Mouse (Mus musculus) embryo, embryonic 10 days (tissue): ENCODE data around the gene Trp73.

Experiments
- DNase-seq: peaks from one replicate; pipeline ENCODE4 v3.0.0-alpha.2; 2015; ENCODE audit warnings: low spot score

The Trp73 gene

DNA sequence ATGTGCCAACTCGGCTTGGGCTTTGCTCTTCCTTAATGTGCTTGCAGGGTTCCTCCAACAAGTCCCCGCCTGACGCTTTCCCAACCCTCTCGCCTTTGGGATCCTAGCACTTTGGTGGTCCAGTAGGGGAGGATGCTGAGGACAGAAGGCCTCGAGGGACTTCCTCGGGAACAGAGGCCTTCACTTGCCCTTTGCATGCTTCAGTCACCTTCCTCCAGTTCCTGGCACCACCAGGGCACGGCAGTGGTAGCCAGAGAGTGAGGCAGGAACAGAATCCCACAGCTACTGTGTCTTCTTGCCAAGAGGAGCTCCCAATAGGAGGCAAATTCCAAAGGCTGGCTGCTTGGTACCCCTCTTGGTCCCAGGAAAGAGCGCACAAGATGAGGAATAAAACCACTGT lies 36.6 kb downstream of the Trp73 start:
- no peak for DNase-seq

DNA sequence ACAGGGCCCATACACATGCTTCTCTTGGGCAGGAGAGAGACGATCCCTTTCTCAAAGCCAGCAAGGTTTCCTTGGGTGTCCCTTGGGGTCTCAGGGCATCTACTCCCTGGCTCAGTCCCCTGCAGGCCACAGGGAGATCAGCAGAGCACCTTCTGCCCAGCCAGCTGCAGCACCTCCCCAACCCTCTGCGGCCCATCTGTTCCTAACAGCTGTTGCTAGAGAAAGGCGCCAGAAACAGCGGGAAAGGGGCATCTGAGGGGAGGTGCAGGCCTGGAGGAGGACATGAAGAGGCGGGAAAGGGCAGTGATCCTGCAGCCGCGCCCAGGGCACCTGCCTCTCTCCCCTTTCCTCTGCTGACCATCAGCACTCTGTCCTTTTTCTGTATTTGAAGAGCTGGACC lies 40.6 kb downstream of the Trp73 start:
- DNase-seq, result peak; percentile 7

DNA sequence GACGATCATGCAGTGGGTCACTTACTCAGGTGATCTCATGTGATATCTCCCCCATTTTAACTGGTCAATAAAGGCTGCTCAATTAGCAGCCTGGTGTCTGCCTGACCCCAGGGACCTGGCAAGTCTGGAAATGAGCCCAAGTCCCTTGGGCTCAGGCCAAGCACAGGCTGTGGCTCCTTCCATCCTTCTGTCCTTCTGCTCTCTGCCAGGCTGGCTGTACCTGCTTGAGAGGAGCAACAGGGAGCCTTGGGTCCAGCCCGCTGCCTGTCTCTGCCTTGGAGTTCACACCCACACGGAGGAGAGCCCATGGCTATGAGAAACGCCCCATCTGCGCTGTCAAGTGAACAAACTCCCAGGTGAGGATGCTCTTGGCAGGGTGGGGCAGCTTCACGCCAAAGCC lies 43.9 kb downstream of the Trp73 start:
- DNase-seq, result no peak

DNA sequence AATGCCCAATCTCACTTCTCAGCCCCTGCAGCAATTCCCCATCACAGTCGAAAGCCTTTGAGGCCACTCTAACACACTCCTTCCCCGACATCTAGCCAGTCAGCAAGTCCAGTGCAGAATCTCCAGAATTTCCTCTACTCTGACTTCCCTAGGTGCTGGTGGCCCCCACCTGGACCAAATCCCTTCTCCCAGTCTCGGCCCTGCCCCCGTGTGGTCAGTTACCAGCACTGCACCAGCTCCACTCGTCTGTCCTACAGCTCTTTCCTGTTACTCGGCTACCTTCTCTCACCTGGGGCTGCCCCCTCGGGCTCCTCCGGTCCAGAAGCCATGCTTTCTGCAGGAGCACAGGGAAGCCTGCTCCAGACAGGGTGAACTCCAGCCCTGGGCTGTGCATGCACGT lies 46.8 kb downstream of the Trp73 start:
- DNase-seq, result peak; percentile 46

DNA sequence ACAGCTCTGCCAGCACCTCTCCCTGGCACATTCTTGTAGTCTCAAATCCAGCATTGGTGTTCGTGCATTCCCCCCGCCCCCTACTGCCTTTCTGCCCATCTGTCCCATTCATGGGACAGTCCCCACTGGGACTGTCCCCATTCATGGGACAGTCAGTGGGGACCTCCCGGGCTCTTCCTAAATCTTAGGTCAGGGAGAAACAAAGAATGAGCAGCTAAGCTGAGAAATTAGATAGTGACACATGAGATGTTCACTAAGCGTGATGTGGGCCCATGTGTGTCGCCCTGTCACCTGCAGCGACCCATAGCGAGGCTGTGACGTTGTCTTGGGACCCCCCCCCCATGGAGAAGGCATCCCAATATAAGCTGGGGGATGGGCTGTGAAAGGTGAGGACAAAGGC lies 48.7 kb downstream of the Trp73 start:
- DNase-seq, result no peak

DNA sequence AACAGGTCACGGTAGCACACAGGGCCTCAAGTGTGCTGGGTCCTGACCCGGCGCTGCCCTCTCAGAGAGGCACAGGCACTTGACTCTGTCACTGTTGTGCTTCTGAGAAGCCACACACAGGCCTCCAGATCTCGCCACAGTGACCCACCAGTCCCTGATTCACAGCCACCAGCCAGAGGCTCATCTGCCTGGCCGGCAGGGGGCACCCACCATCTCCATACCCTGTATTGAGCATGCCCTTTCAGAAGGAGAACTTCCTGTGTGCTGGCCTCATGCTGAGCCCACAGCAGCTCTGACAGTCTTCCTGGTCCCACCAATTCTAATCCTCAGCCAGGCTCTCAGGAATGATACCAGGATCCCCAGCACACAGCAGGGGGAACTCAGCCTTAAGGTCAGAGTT lies 50.8 kb downstream of the Trp73 start:
- no peak for DNase-seq

DNA sequence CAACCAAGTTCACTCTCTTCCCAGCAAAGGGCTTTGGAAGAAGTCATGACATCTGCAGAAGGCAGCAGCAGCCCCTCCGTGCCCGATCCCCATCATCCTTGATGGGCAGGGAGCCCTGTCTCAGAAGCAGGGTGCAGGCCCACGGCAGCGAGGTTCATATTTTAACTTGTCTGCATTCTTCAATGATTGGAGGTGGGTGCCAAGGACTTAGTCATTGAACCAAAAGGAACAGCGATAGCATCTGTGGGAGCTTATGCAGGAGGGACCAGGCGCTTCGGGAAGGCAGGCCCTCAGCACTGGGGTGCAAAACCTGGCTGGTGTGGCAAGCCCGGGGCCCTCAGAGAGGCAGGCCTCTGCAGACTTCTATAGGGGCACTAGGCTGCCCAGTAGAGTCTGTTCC lies 53.6 kb downstream of the Trp73 start:
- DNase-seq, result no peak

DNA sequence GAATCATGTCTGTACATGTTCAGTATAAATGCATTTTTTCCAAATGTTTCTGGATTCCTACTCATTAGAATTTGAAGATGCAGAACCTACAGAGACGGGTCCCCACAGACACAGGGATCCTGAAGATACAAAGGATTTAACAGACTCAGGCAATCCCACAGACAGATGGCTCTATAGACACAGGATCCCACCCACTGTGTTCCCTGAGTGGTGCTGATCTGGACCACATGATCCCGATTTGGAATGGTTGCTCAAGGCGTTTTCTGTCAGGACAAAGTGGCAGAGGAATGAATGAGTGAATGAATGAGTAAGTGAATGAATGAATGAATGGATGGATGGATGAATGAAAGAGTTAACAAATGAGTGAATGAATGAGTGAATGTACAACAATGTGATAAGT lies 54.2 kb downstream of the Trp73 start:
- DNase-seq, result no peak

DNA sequence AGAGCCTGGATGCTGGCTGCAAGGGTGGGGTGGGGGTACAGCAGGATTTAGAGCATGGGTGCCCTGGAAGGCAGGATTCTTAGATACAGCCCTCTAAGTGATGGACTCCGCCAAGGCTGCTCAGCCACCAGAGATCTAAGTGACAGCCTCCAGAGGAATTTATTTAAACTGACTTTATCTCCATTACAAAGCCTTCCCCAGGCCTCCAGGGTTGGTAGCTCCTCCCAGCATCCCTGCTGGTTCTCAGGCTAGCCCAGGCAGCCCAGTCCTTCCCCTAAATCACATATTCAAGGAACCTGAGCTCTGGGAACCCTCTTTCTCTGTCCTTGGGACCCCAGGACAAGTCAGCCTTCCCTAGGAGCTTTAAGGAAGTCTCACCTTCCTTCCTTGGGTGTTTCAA lies 58.0 kb downstream of the Trp73 start:
- no peak for DNase-seq

DNA sequence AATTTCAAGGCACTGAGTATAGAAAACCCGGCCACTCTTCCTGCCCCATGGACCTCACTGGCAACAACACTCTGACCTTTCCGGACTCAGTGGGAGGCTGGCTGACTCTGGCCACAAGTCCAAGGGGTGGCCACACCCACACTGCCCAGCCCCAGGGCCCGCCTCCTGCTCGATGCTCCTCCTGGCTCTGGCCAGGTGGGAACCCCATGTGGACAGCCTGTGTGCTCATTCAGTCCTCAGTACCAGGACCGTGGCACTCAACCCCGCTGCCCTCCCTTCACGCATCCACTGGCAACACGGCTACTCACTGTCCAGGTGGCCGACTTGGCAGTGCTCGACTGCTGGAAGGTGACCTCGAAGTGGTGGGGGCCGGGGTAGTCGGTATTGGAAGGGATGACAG lies 59.0 kb downstream of the Trp73 start:
- DNase-seq, result peak; percentile 24

DNA sequence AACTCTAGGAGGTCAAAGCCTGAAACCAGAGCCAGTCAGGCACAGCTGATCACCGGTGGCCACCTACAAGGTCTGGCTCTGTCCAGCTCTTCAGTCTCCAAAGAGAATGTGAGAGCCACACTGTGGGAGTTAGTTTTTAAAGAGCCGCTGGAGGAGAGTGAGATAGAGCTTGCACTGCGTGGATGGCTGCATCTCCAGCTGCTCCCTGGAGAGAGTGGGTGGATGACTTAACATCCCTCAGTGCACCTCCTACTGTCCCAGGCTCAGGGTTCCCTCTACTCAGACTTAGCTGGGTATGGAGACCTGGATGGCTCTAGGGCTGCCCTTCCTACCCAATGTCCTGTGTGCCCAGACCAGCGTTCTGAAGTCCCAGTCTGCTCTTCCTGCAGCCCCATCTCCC lies 59.8 kb downstream of the Trp73 start:
- DNase-seq, result no peak

DNA sequence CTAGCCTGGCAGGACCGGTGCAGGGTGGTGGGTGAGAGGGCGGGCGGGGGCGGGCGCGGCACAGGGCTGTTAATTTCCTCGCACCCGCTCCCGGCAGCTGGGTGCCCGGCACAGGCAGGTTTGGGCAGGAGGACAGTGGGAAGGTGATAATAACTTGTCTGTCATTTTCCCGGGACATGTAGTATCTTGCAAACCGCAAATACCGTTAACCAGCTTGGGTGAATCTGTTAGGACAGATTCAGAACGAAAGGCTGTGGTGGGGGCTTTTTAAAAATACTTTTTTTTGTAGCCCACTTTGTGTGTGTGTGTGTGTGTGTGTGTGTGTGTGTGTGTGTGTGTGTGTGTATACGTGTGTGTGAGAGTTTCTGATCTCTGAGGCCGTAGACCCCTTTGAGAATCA lies 68.1 kb downstream of the Trp73 start:
- DNase-seq, result no peak

DNA sequence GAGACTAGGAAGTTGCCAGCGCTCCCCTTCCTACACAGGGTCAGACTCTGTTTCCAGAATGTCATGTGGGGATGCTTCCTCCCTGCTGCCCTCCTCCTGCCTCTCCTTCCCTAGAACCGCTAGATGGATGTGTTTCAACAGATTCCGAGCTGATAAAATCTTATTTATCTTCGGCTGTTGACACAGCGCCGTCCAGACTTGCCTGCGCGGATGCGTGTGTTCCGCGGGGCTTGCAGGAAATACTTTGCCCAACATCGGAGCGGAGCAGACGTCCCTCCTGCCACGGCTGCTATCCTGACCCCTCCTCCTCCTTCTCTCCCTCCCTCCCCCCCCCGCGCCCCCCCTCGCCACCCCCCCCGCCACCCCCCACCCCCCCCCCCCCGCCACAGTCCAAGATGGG lies 68.5 kb downstream of the Trp73 start:
- peak; percentile 18 for DNase-seq

DNA sequence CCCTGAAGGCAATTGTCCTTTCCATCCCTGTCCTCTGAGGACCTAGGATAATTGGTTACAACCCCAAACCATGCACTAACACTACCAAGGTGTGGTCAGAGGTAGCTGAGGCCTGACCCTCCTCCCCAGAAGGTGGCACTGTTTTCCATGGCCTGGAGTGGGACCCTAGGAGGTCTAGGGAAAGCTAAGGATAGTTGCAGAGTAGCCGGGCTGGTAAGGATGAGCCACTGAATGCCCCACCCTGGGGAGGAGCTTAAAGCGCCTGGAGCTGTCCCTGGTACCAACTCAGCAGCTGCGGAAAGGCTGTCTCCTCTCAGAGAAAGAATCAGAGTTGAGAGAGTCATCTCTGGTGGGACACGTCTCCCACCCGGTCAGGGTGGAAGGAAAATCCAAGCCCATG lies 69.1 kb downstream of the Trp73 start:
- DNase-seq, result peak; percentile 69

DNA sequence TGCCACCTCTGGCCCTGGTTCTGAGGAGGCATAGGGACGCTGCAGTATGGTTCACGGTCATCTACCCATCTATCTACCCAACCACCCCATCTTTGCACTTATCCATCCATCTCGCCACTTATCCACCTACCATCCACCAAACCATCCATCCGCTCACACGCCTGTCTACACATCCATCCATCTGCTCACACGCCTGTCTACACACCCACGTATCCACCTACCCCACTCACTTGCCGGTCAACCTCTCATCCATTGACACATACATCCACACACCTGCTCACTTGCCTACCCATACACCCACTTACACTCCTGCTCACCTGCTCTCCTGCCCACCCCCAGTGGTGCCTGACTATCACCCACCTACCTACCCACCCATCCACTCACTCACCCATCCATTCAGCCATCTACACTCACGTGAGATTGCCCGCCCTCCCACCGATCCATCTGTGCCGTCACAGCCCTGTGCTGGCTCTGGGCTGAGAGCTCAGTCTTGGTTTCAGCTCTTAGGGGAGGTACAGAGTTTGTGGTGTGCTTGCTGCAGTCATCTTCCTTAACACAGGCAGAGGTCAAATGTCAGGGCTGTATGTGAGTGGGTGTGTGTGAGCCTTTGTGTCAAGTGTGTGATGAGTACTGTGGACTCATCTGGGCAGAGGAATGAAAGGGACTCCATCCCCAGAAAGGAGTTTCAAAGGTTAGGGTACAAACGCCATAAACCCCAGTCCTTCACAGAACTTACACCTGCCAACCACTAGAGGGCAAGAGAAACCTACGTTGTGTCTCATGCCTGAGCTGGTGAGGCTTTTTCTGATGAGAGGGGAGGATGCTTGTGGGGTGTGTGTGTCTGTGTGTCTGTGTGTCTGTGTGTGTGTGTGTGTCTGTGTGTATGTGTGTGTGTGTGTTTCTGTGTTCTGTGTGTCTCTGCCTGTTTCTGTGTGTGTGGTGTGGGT lies 74.9 kb downstream of the Trp73 start:
- DNase-seq, result peak; percentile 63

DNA sequence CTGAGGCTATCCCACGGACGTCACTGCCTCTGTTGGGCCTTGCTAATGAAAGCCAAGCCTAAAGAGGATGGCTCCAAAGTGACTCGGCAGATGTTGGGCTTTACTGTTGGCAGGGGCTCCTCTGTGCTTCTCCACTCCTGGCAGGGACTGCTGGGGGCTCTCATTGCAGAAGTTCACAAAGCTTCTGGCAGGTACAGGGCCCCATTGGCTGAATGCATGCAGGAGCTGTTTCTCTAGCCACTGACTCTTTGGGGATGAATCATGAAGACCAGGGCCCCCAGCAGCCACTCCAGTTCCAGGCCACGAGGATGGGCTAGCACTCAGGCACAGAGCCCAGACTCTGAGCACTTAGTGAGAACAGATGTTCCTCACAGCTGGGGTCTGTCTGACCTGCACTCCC lies 82.3 kb downstream of the Trp73 start:
- no peak for DNase-seq

DNA sequence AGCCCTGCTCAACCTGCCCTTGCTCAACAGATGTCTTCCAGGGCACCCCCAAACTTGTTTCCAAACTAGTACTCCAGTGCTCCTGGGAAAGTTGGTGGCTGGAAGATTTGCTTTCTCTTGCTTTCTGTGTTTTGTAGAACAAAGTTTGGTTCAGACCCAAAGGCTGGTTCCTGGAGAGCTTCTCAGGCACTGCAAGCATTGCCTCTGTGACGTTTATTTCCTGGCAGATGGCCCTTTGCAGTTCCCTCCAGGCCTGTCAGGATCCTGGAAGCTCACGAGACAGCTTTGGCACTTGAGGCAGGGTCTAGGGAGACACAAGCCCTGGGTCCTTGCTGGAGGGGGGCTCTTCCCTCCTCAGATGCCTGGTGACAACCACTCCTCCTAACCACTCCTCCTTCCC lies 83.3 kb downstream of the Trp73 start:
- no peak for DNase-seq

DNA sequence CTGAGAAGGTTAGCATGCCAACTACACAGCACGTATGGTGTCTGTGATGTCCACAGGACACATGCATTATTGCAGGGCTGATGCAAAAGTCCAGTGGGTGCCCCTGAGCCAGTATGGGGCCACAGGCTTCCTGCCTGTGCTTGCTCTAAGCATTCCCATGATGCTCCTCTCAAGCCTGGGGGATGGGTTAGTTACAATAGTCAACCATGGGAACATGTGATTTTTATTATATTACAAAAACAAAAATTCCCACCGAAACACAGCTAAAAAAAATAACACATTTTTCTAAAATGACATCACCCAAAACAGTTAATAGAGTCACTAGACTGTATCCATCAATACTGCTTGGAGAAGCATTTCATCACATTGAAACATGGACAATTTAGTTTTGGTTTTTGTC lies 84.0 kb downstream of the Trp73 start:
- DNase-seq, result no peak

DNA sequence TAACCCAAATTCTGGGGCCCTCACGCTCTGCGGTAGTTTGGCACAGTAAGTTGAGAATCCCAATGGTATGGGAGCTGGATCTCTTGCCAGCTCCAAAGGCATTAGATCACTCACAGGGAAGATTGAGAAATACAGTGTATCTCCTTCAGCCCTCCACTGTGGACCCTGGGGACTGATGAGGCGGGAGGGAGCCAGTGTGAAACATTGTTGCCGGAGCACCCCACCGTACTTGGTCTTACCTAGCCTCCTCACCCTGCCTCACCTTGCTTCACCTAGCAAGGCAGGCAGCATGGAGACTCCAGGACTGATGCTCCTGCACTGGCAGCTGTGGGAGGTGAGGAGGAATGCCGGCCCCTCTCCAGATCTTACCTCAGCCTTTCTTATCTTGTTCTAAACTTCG lies 84.5 kb downstream of the Trp73 start:
- no peak for DNase-seq

DNA sequence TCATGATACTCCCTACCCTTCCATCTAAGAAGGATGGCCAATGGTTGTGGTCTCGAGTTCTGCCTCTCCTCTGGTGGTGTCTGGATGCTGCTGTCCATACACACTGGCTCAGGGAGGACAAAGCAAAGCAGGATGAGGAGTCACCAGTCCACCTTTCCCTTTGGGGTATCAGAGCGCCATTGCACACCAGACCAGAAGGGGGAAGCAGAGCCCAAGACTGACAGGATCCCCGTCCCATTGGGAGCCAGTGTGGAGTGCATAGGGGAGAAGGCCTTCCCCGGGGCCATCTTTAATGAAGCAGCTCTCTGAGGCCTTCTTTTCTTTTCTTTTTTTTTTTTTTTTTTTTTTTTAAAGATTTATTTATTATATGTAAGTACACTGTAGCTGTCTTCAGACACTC lies 86.9 kb downstream of the Trp73 start:
- DNase-seq, result no peak

DNA sequence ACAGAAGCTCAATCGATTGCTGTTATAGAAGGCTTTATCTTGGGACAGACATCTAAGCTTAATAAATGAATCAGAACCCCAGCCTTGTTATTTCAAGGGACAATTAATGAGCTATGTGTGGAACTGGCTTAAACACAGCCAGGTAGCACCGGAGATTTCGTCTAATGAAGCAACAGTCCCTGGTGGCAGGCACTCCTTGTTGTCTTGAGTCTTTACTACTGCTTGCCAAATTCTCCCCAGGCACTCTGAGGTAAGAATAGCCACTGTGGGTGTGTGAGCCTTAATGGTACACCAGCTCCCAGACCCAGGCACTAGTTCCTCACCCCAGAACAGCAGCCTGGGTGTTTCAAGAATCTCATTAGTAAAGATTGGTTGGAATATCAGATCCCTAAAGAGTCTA lies 88.6 kb downstream of the Trp73 start:
- no peak for DNase-seq

DNA sequence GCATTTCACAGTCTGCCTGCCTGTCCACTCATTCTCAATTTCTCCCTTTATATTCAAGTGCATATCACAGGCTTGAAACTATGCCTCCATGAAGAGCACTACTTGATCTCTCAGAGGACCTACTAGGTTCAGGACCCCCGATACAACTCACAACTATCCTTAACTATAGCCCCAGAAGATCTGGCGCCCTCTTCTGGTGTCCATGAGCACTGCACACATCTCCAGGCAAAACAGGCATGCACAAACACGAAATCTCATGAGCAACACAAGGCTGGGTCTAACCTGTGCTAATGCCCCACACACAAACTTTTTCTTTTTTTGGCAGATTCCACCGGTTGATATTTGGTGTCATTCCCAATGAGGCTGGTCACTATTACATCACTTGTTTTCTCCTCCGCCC lies 94.2 kb downstream of the Trp73 start:
- DNase-seq, result no peak

DNA sequence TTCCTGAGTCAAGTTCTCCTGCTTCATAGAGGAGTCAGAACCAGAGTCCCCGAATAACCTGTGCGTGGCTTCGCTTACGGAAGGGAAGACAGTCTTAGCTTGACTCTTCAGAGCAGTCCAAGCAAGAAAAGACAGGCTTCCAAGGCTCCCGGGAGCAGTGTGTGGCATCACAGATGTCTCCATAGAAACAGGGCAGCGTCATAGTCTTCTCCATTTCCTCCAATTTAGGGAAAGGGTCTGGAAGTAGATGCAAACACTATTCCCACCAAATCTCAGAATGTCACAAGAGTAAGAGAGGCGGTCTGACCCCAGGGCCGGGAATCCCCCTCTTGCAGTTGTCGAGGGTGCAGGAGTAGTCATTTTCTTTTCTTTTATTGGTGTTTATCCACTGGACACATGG lies 97.4 kb downstream of the Trp73 start, which contains the start of gene Ccdc27:
Ccdc27 (minus strand) TSS at position 101 of the 400 bp plus-strand sequence.
- no peak for DNase-seq

DNA sequence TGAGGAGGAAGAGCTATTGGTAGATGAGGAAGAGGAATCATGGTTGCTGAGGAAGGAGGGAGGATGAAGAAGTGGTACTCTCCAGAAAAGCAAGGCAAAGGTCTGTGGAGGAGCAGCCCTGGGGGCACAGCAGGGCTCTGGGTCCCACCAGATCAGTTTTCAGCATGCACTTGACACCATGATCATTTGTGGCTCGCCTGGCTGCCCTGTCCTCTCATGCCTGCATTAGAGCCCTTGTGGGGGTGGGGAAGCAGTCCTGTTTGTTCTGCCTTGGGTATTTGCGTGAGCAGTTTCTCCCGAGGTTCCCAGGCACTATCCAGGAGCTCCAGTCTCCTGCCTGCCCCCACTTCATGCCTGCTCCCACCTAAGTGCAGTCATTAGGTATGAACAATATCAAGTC lies 102.9 kb downstream of the Trp73 start:
- DNase-seq, result no peak
